Mouse (Mus musculus) liver, embryonic 14.5 days (tissue): ENCODE data around the gene Glis2.

ENCODE experiments used
- CTCF ChIP-seq: IDR thresholded peaks from 2 replicates; pipeline ENCODE4 v1.5.1; 2016; ENCODE audit warnings: antibody characterized with exemption, low read depth, control low read depth
- EP300 ChIP-seq: IDR thresholded peaks from 2 replicates; pipeline ENCODE4 v1.6.1; 2016; ENCODE audit warnings: antibody characterized with exemption, low read depth

- TF ChIP-seq CTCF, result no peak
- no peak for TF ChIP-seq EP300
Observed at GRCm38 (mm10) chr16:4649211-4649610, 54.7 kb downstream of the Glis2 start.
